23 mouse cellular contexts compared by ENCODE assay signal in genomic region chr17:50409271-50409670, GRCm38 (mm10).
DNase-seq lines count a peak whose midpoint lies in the region; ATAC-seq and TF ChIP-seq lines count a peak whose summit lies in the region.
"Had no signal": no experiment of that assay in that cellular context is flagged by ENCODE, and none has a peak within 500 bp of the region (broad histone marks: within the 10 kb centered on the region; RNA-seq: fewer than 3 reads in every experiment).

No protein-coding gene starts in this region.

- H3K4me3 ChIP-seq in MEL (ENCODE audit: control insufficient read depth in 1 of 2, insufficient read depth in 1 of 2, low read depth in 2 of 2, low read length in 2 of 2) (peak overlapping the region in 1 of 2 experiments; percentile 17; a peak in 2 of 4 replicates), macrophage (ENCODE audit: inconsistent target) (no peak overlapping the region)
- H3K4me3 ChIP-seq in cortical plate, adult 2 months (ENCODE audit: insufficient read depth, low read length) = no peak overlapping the region
- no peak overlapping the region for H3K4me3 ChIP-seq in intestine, embryonic 15.5 days (replicated peaks)
- no peak overlapping the region for H3K4me3 ChIP-seq in forebrain, embryonic 16.5 days (replicated peaks; ENCODE audit: low read length)
- H3K4me3 ChIP-seq: embryonic facial prominence, embryonic 13.5 days; erythroblast, embryonic 14.5 days; forebrain, embryonic 12.5 days; forebrain, embryonic 15.5 days; heart, embryonic 12.5 days; heart, embryonic 15.5 days; hindbrain, embryonic 10.5 days; hindbrain, embryonic 13.5 days had no signal

- peaks cover 2 to 19% of the 10 kb centered on the region in 2 experiments; a peak in 3 of 4 replicates for H3K4me1 ChIP-seq in MEL (ENCODE audit: control insufficient read depth in 1 of 2, insufficient read depth in 2 of 2, low read length in 2 of 2)
- H3K4me1 ChIP-seq in cortical plate, adult 2 months (ENCODE audit: control insufficient read depth, insufficient read depth, low read length) = peaks cover 1% of the 10 kb centered on the region; the same call in 1 of the 2 replicates
- H3K4me1 ChIP-seq in intestine, embryonic 15.5 days (replicated peaks) = no peaks in the 10 kb centered on the region
- H3K4me1 ChIP-seq in forebrain, embryonic 16.5 days (replicated peaks; ENCODE audit: control insufficient read depth, insufficient read depth, low read length) = peaks cover 8% of the 10 kb centered on the region
- H3K4me1 ChIP-seq: forebrain, embryonic 12.5 days; heart, embryonic 12.5 days; heart, embryonic 15.5 days; hindbrain, embryonic 13.5 days had no signal

- TF ChIP-seq EP300 in MEL (IDR thresholded peaks at IDR 0.05; ENCODE audit: low read depth in 1 of 2, low read length in 2 of 2) = peak; percentile 84 to 88

- no peak overlapping the region for H3K4me2 ChIP-seq in intestine, embryonic 15.5 days (replicated peaks)
- H3K4me2 ChIP-seq in forebrain, embryonic 16.5 days (ENCODE audit: low read length) = no peak overlapping the region
- H3K4me2 ChIP-seq: embryonic facial prominence, embryonic 13.5 days; forebrain, embryonic 12.5 days; forebrain, embryonic 15.5 days; heart, embryonic 12.5 days; heart, embryonic 15.5 days; hindbrain, embryonic 13.5 days had no signal

- H3K36me3 ChIP-seq in MEL (ENCODE audit: control insufficient read depth in 1 of 2, insufficient read depth in 2 of 2, low read length in 2 of 2) (peaks cover 0 to 3% of the 10 kb centered on the region in 2 experiments; a peak in 1 of 4 replicates), macrophage (ENCODE audit: inconsistent target) (no peaks in the 10 kb centered on the region)
- H3K36me3 ChIP-seq in intestine, embryonic 15.5 days = no peaks in the 10 kb centered on the region
- no peaks in the 10 kb centered on the region for H3K36me3 ChIP-seq in forebrain, embryonic 16.5 days (ENCODE audit: control insufficient read depth, insufficient read depth)
- H3K36me3 ChIP-seq: embryonic facial prominence, embryonic 13.5 days; forebrain, embryonic 12.5 days; forebrain, embryonic 15.5 days; heart, embryonic 12.5 days; heart, embryonic 15.5 days; hindbrain, embryonic 10.5 days; hindbrain, embryonic 13.5 days had no signal

- DNase-seq in frontal cortex, postnatal 14 days (ENCODE audit: low spot score in 2 of 2) = no peak
- peak; percentile 88 for DNase-seq in MEL (ENCODE audit: low read depth, low spot score)
- DNase-seq in lung, adult 18-20 months = no peak
- DNase-seq: adrenal gland, adult 2 months; adrenal gland, postnatal 14 days; gastrocnemius, postnatal 25 days; heart, postnatal 10 days; heart, postnatal 36 days had no signal

- H3K79me2 ChIP-seq in MEL (ENCODE audit: control insufficient read depth, insufficient read depth, low read length, poor library complexity) = no peaks in the 10 kb centered on the region
- no peaks in the 10 kb centered on the region for H3K79me2 ChIP-seq in macrophage (ENCODE audit: inconsistent target)

- H3K9ac ChIP-seq in MEL (ENCODE audit: control insufficient read depth, low read depth, low read length, poor library complexity, severe bottlenecking) = no peak overlapping the region
- no peak overlapping the region for H3K9ac ChIP-seq in intestine, embryonic 15.5 days
- no peak overlapping the region for H3K9ac ChIP-seq in forebrain, embryonic 16.5 days (replicated peaks; ENCODE audit: low read depth, low read length)
- H3K9ac ChIP-seq: embryonic facial prominence, embryonic 13.5 days; forebrain, embryonic 12.5 days; forebrain, embryonic 15.5 days; heart, embryonic 12.5 days; heart, embryonic 15.5 days; hindbrain, embryonic 13.5 days had no signal

- WGBS in macrophage (ENCODE audit: missing documents) = 88% methylated on average over 3 of the region's 3 CpGs
- 98% methylated on average over 3 of the region's 3 CpGs for WGBS in intestine, embryonic 15.5 days
- 96% methylated on average over 3 of the region's 3 CpGs for WGBS in forebrain, embryonic 16.5 days

- peak overlapping the region; percentile 37 for H3K27ac ChIP-seq in MEL (ENCODE audit: control insufficient read depth, low read depth, low read length)
- 0 out of 2 replicates have a peak overlapping the region, but pooled peaks have one; percentile 21 for H3K27ac ChIP-seq in cortical plate, adult 2 months (ENCODE audit: insufficient read depth, low read length)
- H3K27ac ChIP-seq in macrophage = peak overlapping the region; percentile 29; the same call in 1 of the 2 replicates
- H3K27ac ChIP-seq in intestine, embryonic 15.5 days = no peak overlapping the region
- no peak overlapping the region for H3K27ac ChIP-seq in forebrain, embryonic 16.5 days (ENCODE audit: low read length)
- H3K27ac ChIP-seq: embryonic facial prominence, embryonic 13.5 days; forebrain, embryonic 12.5 days; forebrain, embryonic 15.5 days; heart, embryonic 15.5 days; hindbrain, embryonic 13.5 days had no signal

- no peak for TF ChIP-seq CTCF in MEL (IDR thresholded peaks at IDR 0.05 in 2 of 3, conservative IDR thresholded peaks at IDR 0.05 in 1 of 3; ENCODE audit: control insufficient read depth in 1 of 3, insufficient read depth in 1 of 3, low read depth in 2 of 3, low read length in 3 of 3, poor library complexity in 1 of 3, severe bottlenecking in 1 of 3)
- no peak for TF ChIP-seq CTCF in cortical plate, adult 2 months (IDR thresholded peaks at IDR 0.05; ENCODE audit: extremely low read depth, insufficient read depth, low read length)

- TF ChIP-seq POLR2A in MEL (IDR thresholded peaks at IDR 0.05; ENCODE audit: control insufficient read depth in 1 of 2, insufficient read depth in 1 of 2, low read depth in 1 of 2, low read length in 2 of 2, poor library complexity in 1 of 2) = no peak
- TF ChIP-seq POLR2A in cortical plate, adult 2 months (IDR thresholded peaks at IDR 0.05; ENCODE audit: extremely low read depth, insufficient read depth, low read length) = no peak

- H3K9me3 ChIP-seq in MEL (replicated peaks; ENCODE audit: insufficient read depth, low read length) = no peaks in the 10 kb centered on the region
- no peaks in the 10 kb centered on the region for H3K9me3 ChIP-seq in intestine, embryonic 15.5 days
- H3K9me3 ChIP-seq in forebrain, embryonic 16.5 days (ENCODE audit: control insufficient read depth, low read length) = no peaks in the 10 kb centered on the region
- H3K9me3 ChIP-seq: embryonic facial prominence, embryonic 13.5 days; forebrain, embryonic 12.5 days; forebrain, embryonic 15.5 days; heart, embryonic 15.5 days; hindbrain, embryonic 10.5 days; hindbrain, embryonic 13.5 days had no signal

- TF ChIP-seq RAD21 in MEL (IDR thresholded peaks at IDR 0.05; ENCODE audit: low read depth, low read length) = no peak

- H3K27me3 ChIP-seq in MEL (ENCODE audit: control insufficient read depth in 1 of 2, insufficient read depth in 2 of 2, low read length in 2 of 2) = no peaks in the 10 kb centered on the region
- H3K27me3 ChIP-seq in intestine, embryonic 15.5 days (replicated peaks) = no peaks in the 10 kb centered on the region
- H3K27me3 ChIP-seq in forebrain, embryonic 16.5 days (replicated peaks; ENCODE audit: control insufficient read depth, insufficient read depth, low read length) = no peaks in the 10 kb centered on the region
- H3K27me3 ChIP-seq: embryonic facial prominence, embryonic 13.5 days; forebrain, embryonic 12.5 days; forebrain, embryonic 15.5 days; heart, embryonic 15.5 days; hindbrain, embryonic 13.5 days had no signal

- 0 out of 2 replicates have a peak, but pooled peaks have one; percentile 2 for ATAC-seq in frontal cortex, adult (ENCODE audit: low TSS enrichment)
- ATAC-seq in intestine, embryonic 15.5 days = no peak
- no peak for ATAC-seq in forebrain, embryonic 16.5 days
- ATAC-seq: forebrain, embryonic 15.5 days; hindbrain, embryonic 16.5 days; intestine, embryonic 16.5 days had no signal

TF ChIP-seq in MEL, 35 proteins besides CTCF, POLR2A, EP300 and RAD21:
- TF ChIP-seq TAL1 (IDR thresholded peaks at IDR 0.05; ENCODE audit: low read length) (peak; percentile 85), MAFK (IDR thresholded peaks at IDR 0.05; ENCODE audit: borderline replicate concordance, low read depth, low read length) (0 out of 2 replicates have a peak, but pooled peaks have one; percentile 9), MAX (IDR thresholded peaks at IDR 0.05; ENCODE audit: low read length) (peak; percentile 13; the same call in 1 of the 2 replicates), USF2 (IDR thresholded peaks at IDR 0.05; ENCODE audit: borderline replicate concordance in 1 of 2, insufficient read depth in 1 of 2, low read depth in 1 of 2, low read length in 2 of 2) (no peak), MAZ (IDR thresholded peaks at IDR 0.05; ENCODE audit: low read depth, low read length) (peak; percentile 33; the same call in 1 of the 2 replicates), TCF12 (IDR thresholded peaks at IDR 0.05; ENCODE audit: low read depth, low read length) (peak; percentile 94), ETS1 (IDR thresholded peaks at IDR 0.05; ENCODE audit: low read depth, low read length) (peak; percentile 80), SMC3 (IDR thresholded peaks at IDR 0.05; ENCODE audit: low read depth, low read length) (no peak), TBP (IDR thresholded peaks at IDR 0.05; ENCODE audit: low read depth, low read length) (no peak), GATA1 (IDR thresholded peaks at IDR 0.05; ENCODE audit: low read depth, low read length) (peak; percentile 92), RCOR1 (IDR thresholded peaks at IDR 0.05; ENCODE audit: low read depth, low read length) (peak; percentile 89), JUND (IDR thresholded peaks at IDR 0.05; ENCODE audit: low read depth, low read length) (no peak), BHLHE40 (IDR thresholded peaks at IDR 0.05; ENCODE audit: borderline replicate concordance, low read depth, low read length) (no peak), MEF2A (IDR thresholded peaks at IDR 0.05; ENCODE audit: extremely low read depth, insufficient replicate concordance, low read depth, low read length, poor library complexity, severe bottlenecking) (0 out of 2 replicates have a peak, but pooled peaks have one; percentile 14), MYB (IDR thresholded peaks at IDR 0.05; ENCODE audit: low read depth, low read length) (peak; percentile 34; the same call in 1 of the 2 replicates), GABPA (IDR thresholded peaks at IDR 0.05; ENCODE audit: low read depth, low read length) (no peak), E2F4 (IDR thresholded peaks at IDR 0.05; ENCODE audit: borderline replicate concordance, low read depth, low read length) (0 out of 2 replicates have a peak, but pooled peaks have one; percentile 34)

Comparison
In these comparisons a context has a peak if more than half of its experiments do, and no peak if none do; other contexts are left out.
1. H3K27ac ChIP-seq: peak in MEL (single experiment), cortical plate, adult 2 months (single experiment) and macrophage (single experiment); none in intestine, embryonic 15.5 days (single experiment) and forebrain, embryonic 16.5 days (single experiment).